8 mouse cellular contexts compared by ENCODE assay signal in genomic region chr11:96673792-96674191, GRCm38 (mm10).
DNase-seq lines count a peak whose midpoint lies in the region; ATAC-seq and TF ChIP-seq lines count a peak whose summit lies in the region.

No protein-coding gene starts in this region.

- 6% methylated on average over 6 of the region's 6 CpGs for WGBS in forebrain, embryonic 15.5 days
- WGBS in hindbrain, postnatal 0 days: 7% methylated on average over 6 of the region's 6 CpGs
- 5% methylated on average over 6 of the region's 6 CpGs for WGBS in limb, embryonic 10.5 days
- under 1% methylated on average over 6 of the region's 6 CpGs for WGBS in midbrain, embryonic 10.5 days
- 9% methylated on average over 6 of the region's 6 CpGs for WGBS in stomach, postnatal 0 days

- no peaks in the 10 kb centered on the region for H3K36me3 ChIP-seq in forebrain, embryonic 15.5 days
- no peaks in the 10 kb centered on the region for H3K36me3 ChIP-seq in hindbrain, postnatal 0 days (ENCODE audit: insufficient read depth, low read length)
- H3K36me3 ChIP-seq in limb, embryonic 10.5 days: no peaks in the 10 kb centered on the region
- H3K36me3 ChIP-seq in midbrain, embryonic 10.5 days: no peaks in the 10 kb centered on the region
- no peaks in the 10 kb centered on the region for H3K36me3 ChIP-seq in stomach, postnatal 0 days (ENCODE audit: control insufficient read depth, insufficient read depth, low read length)

- H3K4me3 ChIP-seq in forebrain, embryonic 15.5 days: no peak overlapping the region
- no peak overlapping the region for H3K4me3 ChIP-seq in hindbrain, postnatal 0 days (ENCODE audit: low read length)
- peak overlapping the region; percentile 18; the same call in 1 of the 2 replicates for H3K4me3 ChIP-seq in limb, embryonic 10.5 days
- H3K4me3 ChIP-seq in midbrain, embryonic 10.5 days: peak overlapping the region; percentile 31
- H3K4me3 ChIP-seq in stomach, postnatal 0 days (ENCODE audit: low read depth, low read length): 0 out of 2 replicates have a peak overlapping the region, but pooled peaks have one; percentile 13

- H3K27ac ChIP-seq in forebrain, embryonic 15.5 days (replicated peaks): no peak overlapping the region
- H3K27ac ChIP-seq in hindbrain, postnatal 0 days: no peak overlapping the region
- 0 out of 2 replicates have a peak overlapping the region, but pooled peaks have one; percentile 37 for H3K27ac ChIP-seq in limb, embryonic 10.5 days
- peak overlapping the region; percentile 55; the same call in 1 of the 2 replicates for H3K27ac ChIP-seq in midbrain, embryonic 10.5 days (replicated peaks)
- no peak overlapping the region for H3K27ac ChIP-seq in stomach, postnatal 0 days (replicated peaks)

- no peak overlapping the region for H3K9ac ChIP-seq in forebrain, embryonic 15.5 days (replicated peaks)
- no peak overlapping the region for H3K9ac ChIP-seq in hindbrain, postnatal 0 days (replicated peaks; ENCODE audit: low read length)
- H3K9ac ChIP-seq in stomach, postnatal 0 days (ENCODE audit: low read length): 0 out of 2 replicates have a peak overlapping the region, but pooled peaks have one; percentile 8

- H3K4me1 ChIP-seq in forebrain, embryonic 15.5 days: peaks cover 2% of the 10 kb centered on the region; the same call in 1 of the 2 replicates
- no peaks in the 10 kb centered on the region for H3K4me1 ChIP-seq in hindbrain, postnatal 0 days (ENCODE audit: insufficient read depth, low read length)
- H3K4me1 ChIP-seq in limb, embryonic 10.5 days: peaks cover 27% of the 10 kb centered on the region
- peaks cover 12% of the 10 kb centered on the region for H3K4me1 ChIP-seq in midbrain, embryonic 10.5 days
- 0 out of 2 replicates have a peak, but pooled peaks cover 3% of the 10 kb centered on the region for H3K4me1 ChIP-seq in stomach, postnatal 0 days (replicated peaks; ENCODE audit: control insufficient read depth, insufficient read depth)

- no peaks in the 10 kb centered on the region for H3K9me3 ChIP-seq in forebrain, embryonic 15.5 days
- H3K9me3 ChIP-seq in hindbrain, postnatal 0 days (ENCODE audit: low read length): no peaks in the 10 kb centered on the region
- H3K9me3 ChIP-seq in limb, embryonic 10.5 days (replicated peaks): no peaks in the 10 kb centered on the region
- no peaks in the 10 kb centered on the region for H3K9me3 ChIP-seq in midbrain, embryonic 10.5 days (replicated peaks)
- no peaks in the 10 kb centered on the region for H3K9me3 ChIP-seq in stomach, postnatal 0 days (ENCODE audit: control insufficient read depth, low read length)

- peak overlapping the region; percentile 34 for H3K4me2 ChIP-seq in forebrain, embryonic 15.5 days (replicated peaks)
- peak overlapping the region; percentile 43 for H3K4me2 ChIP-seq in hindbrain, postnatal 0 days (ENCODE audit: low read depth, low read length)
- peak overlapping the region; percentile 42 for H3K4me2 ChIP-seq in stomach, postnatal 0 days (replicated peaks; ENCODE audit: low read depth)

- no peaks in the 10 kb centered on the region for H3K27me3 ChIP-seq in forebrain, embryonic 15.5 days
- H3K27me3 ChIP-seq in hindbrain, postnatal 0 days (ENCODE audit: insufficient read depth, low read length): no peaks in the 10 kb centered on the region
- peaks cover 87% of the 10 kb centered on the region for H3K27me3 ChIP-seq in limb, embryonic 10.5 days (ENCODE audit: low read depth, poor library complexity, severe bottlenecking)
- H3K27me3 ChIP-seq in midbrain, embryonic 10.5 days (ENCODE audit: low read depth, poor library complexity, severe bottlenecking): peaks cover 6% of the 10 kb centered on the region; the same call in 1 of the 2 replicates
- H3K27me3 ChIP-seq in stomach, postnatal 0 days (ENCODE audit: control insufficient read depth, insufficient read depth, low read length): no peaks in the 10 kb centered on the region

- peak; percentile 82 for TF ChIP-seq CTCF in hindbrain, postnatal 0 days (IDR thresholded peaks at IDR 0.05; ENCODE audit: low read depth)
- peak; percentile 81 for TF ChIP-seq CTCF in stomach, postnatal 0 days (IDR thresholded peaks at IDR 0.05; ENCODE audit: low read depth)

- DNase-seq in cerebellum, postnatal 10 days: peak; percentile 59 to 64
- DNase-seq in cerebellum, adult 9-10 months: no peak
- peak; percentile 74 for DNase-seq in adrenal gland, postnatal 10 days
- DNase-seq in hindbrain, postnatal 0 days (ENCODE audit: low spot score): peak; percentile 84
- DNase-seq in limb, embryonic 10.5 days (ENCODE audit: low spot score): peak; percentile 74
- DNase-seq in midbrain, embryonic 10.5 days (ENCODE audit: low spot score): peak; percentile 70
- peak; percentile 71 for DNase-seq in stomach, postnatal 0 days (ENCODE audit: low spot score)

- ATAC-seq in forebrain, embryonic 15.5 days (replicated peaks): 0 out of 2 replicates have a peak, but pooled peaks have one; percentile 53
- ATAC-seq in hindbrain, postnatal 0 days: peak; percentile 81
- peak; percentile 77 for ATAC-seq in stomach, postnatal 0 days (ENCODE audit: low FRiP score, low TSS enrichment)

- TF ChIP-seq EP300 in stomach, postnatal 0 days (optimal IDR thresholded peaks at IDR 0.05): no peak

Comparison
In these comparisons a context has a peak if more than half of its experiments do, and no peak if none do; other contexts are left out.
1. H3K27ac ChIP-seq: peak in limb, embryonic 10.5 days (single experiment) and midbrain, embryonic 10.5 days (single experiment); none in forebrain, embryonic 15.5 days (single experiment), hindbrain, postnatal 0 days (single experiment) and stomach, postnatal 0 days (single experiment).
2. H3K4me3 ChIP-seq: peak in limb, embryonic 10.5 days (single experiment), midbrain, embryonic 10.5 days (single experiment) and stomach, postnatal 0 days (single experiment); none in forebrain, embryonic 15.5 days (single experiment) and hindbrain, postnatal 0 days (single experiment).
3. Peak in every context shown above with its lines, with median percentiles within 50 percentile points of each other: ATAC-seq and H3K4me2 ChIP-seq.